In genomic region chr9:61253761-61254160, GRCm38 (mm10) we compare ENCODE assay signal across 34 mouse cellular contexts.
"Had no signal": no experiment of that assay in that cellular context is flagged by ENCODE, and none has a peak within 500 bp of the region (broad histone marks: within the 10 kb centered on the region; RNA-seq: fewer than 3 reads in every experiment).

No protein-coding gene starts in this region.

- ATAC-seq: hindbrain, embryonic 16.5 days; hindbrain, postnatal 0 days; inflammation-experienced regulatory T-cells, adult 6 months; intestine, embryonic 15.5 days; intestine, embryonic 16.5 days; intestine, postnatal 0 days had no signal

- H3K9ac ChIP-seq: heart, embryonic 12.5 days; heart, embryonic 13.5 days; heart, embryonic 15.5 days; hindbrain, embryonic 12.5 days; hindbrain, embryonic 13.5 days; hindbrain, embryonic 14.5 days; hindbrain, embryonic 15.5 days; intestine, embryonic 15.5 days; kidney, embryonic 15.5 days had no signal

- DNase-seq: heart, postnatal 10 days; heart, postnatal 14 days; heart, postnatal 36 days; heart, postnatal 4 days; kidney, adult 11 months; kidney, adult 18-20 months; kidney, adult 2 months; kidney, adult 8-10 months; kidney, adult 9 months; kidney, postnatal 10 days; kidney, postnatal 14 days; kidney, postnatal 25 days; kidney, postnatal 36 days; kidney, postnatal 4 days; layer of hippocampus, adult 9-11 months; layer of hippocampus, postnatal 36 days had no signal

- H3K36me3 ChIP-seq: heart, embryonic 12.5 days; heart, embryonic 13.5 days; heart, embryonic 15.5 days; hindbrain, embryonic 10.5 days; hindbrain, embryonic 12.5 days; hindbrain, embryonic 13.5 days; hindbrain, embryonic 15.5 days; intestine, embryonic 15.5 days; kidney, embryonic 15.5 days had no signal

- H3K4me2 ChIP-seq: heart, embryonic 11.5 days; heart, embryonic 12.5 days; heart, embryonic 13.5 days; heart, embryonic 15.5 days; hindbrain, embryonic 12.5 days; hindbrain, embryonic 13.5 days; hindbrain, embryonic 14.5 days; hindbrain, embryonic 15.5 days; intestine, embryonic 15.5 days; kidney, embryonic 15.5 days had no signal

- H3K4me1 ChIP-seq: heart, embryonic 12.5 days; heart, embryonic 13.5 days; heart, embryonic 15.5 days had no signal

- H3K4me3 ChIP-seq: heart, embryonic 12.5 days; heart, embryonic 13.5 days; heart, embryonic 15.5 days; hindbrain, embryonic 10.5 days; hindbrain, embryonic 12.5 days; hindbrain, embryonic 13.5 days; hindbrain, embryonic 15.5 days; intestine, embryonic 15.5 days; kidney, embryonic 15.5 days; left cerebral cortex, adult 2 months had no signal

- H3K9me3 ChIP-seq: heart, embryonic 12.5 days; heart, embryonic 15.5 days; hindbrain, embryonic 10.5 days; hindbrain, embryonic 12.5 days; hindbrain, embryonic 13.5 days; hindbrain, embryonic 15.5 days; intestine, embryonic 15.5 days; kidney, embryonic 15.5 days had no signal

- H3K27ac ChIP-seq: heart, embryonic 13.5 days; heart, embryonic 15.5 days; hindbrain, embryonic 10.5 days; hindbrain, embryonic 12.5 days; hindbrain, embryonic 13.5 days; hindbrain, embryonic 14.5 days; hindbrain, embryonic 15.5 days; hindbrain, postnatal 0 days; intestine, embryonic 15.5 days; kidney, embryonic 15.5 days; kidney, postnatal 0 days; left cerebral cortex, adult 2 months had no signal

- H3K27me3 ChIP-seq: hindbrain, embryonic 15.5 days; intestine, embryonic 15.5 days had no signal
